Mouse (Mus musculus): ENCODE measurements around the gene Nutf2-ps1.

DNA sequence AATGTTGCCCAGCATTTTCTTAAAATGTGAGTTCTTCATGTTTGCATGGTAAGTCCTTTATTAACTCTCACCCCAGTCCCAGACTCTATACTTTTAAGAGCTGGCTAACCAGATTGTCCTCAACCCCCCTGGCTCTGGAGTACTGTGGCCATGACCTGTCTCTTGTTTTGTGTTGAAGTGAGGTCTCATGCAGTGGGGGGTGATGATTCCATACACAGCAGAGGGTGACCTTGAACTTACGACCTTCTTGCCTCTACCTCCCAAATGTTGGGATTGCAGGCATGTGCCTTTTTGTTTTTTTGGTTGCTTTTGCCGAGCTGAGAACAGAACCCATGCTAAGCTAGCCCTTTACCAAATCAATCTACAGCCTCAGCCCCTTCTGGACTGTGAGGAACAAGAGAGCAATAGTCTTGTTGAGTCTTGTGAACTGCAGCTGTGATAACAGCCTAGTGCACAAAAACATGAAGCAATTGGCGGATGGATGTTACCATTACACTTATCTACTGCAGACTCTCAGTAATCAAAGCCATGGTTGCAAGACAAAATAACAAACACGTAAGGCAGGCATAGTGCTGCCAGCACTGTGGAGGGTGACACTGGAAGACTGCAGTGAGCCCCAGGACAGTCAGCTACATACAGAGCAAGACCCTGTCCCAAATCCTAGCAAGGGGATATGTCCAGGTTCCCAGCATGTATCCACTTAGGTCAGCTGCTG is 13.4 kb downstream of the Nutf2-ps1 start:
- TF ChIP-seq CTCF (IDR thresholded peaks at IDR 0.05; ENCODE audit: borderline replicate concordance, insufficient read depth, low read depth, low read length) (no peak), POLR2A (IDR thresholded peaks at IDR 0.05; ENCODE audit: borderline replicate concordance, insufficient read depth, low read length) (no peak)

Measured in cerebellum, adult 2 months (tissue).